Mouse (Mus musculus) heart, embryonic 10.5 days (tissue): ENCODE measurements around the gene Tsks. TPM values are rescaled to one million over a fixed set of nuclear protein-coding genes. Genes with fewer than 3 reads are reported as not detected.

Experiments used
- DNase-seq: peaks from one replicate; pipeline ENCODE4 v3.0.0-alpha.2; 2017; ENCODE audit warnings: low spot score
- H3K27ac ChIP-seq: fragments of 300-500 bp; sonication (generic); 2 replicates; pipeline ENCODE4 v1.5.1; 2016; ENCODE audit warnings: mild to moderate bottlenecking
- H3K27me3 ChIP-seq: fragments of 300-500 bp; sonication (generic); 2 replicates; pipeline ENCODE4 v1.6.1; 2016; ENCODE audit warnings: mild to moderate bottlenecking; ENCODE audit not compliant: poor library complexity, insufficient read depth, severe bottlenecking
- H3K36me3 ChIP-seq: fragments of 300-500 bp; sonication (generic); 2 replicates; pipeline ENCODE4 v1.6.1; 2016; ENCODE audit warnings: mild to moderate bottlenecking, moderate library complexity
- H3K4me1 ChIP-seq: fragments of 300-500 bp; sonication (generic); 2 replicates; pipeline ENCODE4 v1.6.1; 2016; ENCODE audit warnings: mild to moderate bottlenecking
- H3K4me3 ChIP-seq: fragments of 300-500 bp; sonication (generic); 2 replicates; pipeline ENCODE4 v1.5.1; 2016; ENCODE audit warnings: mild to moderate bottlenecking, moderate library complexity
- H3K9me3 ChIP-seq: fragments of 300-500 bp; sonication (generic); 2 replicates; pipeline ENCODE4 v1.6.1; 2016; ENCODE audit warnings: mild to moderate bottlenecking, moderate library complexity
- WGBS: fragments of 180-500 bp; shearing (Covaris S2); methylation state at CpG from one replicate; pipeline ENCODE4 v1.1.7; 2016; 5-methylcytosine and 5-hydroxymethylcytosine counted together
- polyA plus RNA-seq: library from polyadenylated mRNA; unstranded; fragments of >200 nt; fragmentation: Nextera tagmentation; extraction: Ambion mirVana; gene quantifications from 2 replicates; pipeline ENCODE4 v1.2.1, GENCODE M21; 2016

Gene Tsks
- 0.25 TPM in 1 of 2 replicates, not detected in the other for polyA plus RNA-seq

DNA sequence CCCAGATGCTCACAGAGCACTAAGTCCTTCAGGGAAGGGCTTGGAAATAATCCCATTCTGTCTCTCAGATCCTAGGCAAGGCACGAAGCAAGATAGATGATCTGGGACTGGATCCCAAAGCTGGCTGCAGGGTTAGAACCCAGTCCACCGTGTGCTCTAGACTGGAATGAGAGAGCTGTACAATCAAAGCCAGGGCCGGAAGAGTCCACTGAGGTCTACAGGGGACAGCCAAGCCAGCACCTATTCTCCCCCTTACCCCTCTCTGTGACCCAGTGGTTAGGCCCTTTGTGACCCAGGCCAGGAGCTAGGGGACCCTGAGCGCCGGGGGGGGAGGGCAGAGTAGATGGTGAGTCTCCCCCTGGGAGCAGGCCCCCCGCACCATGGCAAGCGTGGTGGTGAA lies at the start of gene Tsks:
TSS of gene Tsks (plus strand) at position 301 of the 400 bp plus-strand sequence.
- DNase-seq = no peak
- H3K4me3 ChIP-seq = no peak within 1 kb of the TSS
- no peaks in the 10 kb centered on the region for H3K36me3 ChIP-seq
- H3K4me1 ChIP-seq = no peaks in the 10 kb centered on the region
- H3K27ac ChIP-seq = no peak within 1 kb of the TSS
- no peaks in the 10 kb centered on the region for H3K9me3 ChIP-seq
- H3K27me3 ChIP-seq = peaks cover 5% of the 10 kb centered on the region; the same call in 1 of the 2 replicates
- 79% methylated on average over 7 of the region's 7 CpGs for WGBS

- 84% methylated on average over 3 of the region's 3 CpGs for WGBS
- H3K27ac ChIP-seq = no peak overlapping the region
- no peaks in the 10 kb centered on the region for H3K27me3 ChIP-seq
- peaks cover 22% of the 10 kb centered on the region for H3K36me3 ChIP-seq
- H3K4me1 ChIP-seq = peaks cover 45% of the 10 kb centered on the region
- H3K4me3 ChIP-seq = no peak overlapping the region
- DNase-seq = no peak
- H3K9me3 ChIP-seq = no peaks in the 10 kb centered on the region
Observed at GRCm38 (mm10) chr7:44894175-44894574, 48.8 kb upstream of the Tsks start.

DNA sequence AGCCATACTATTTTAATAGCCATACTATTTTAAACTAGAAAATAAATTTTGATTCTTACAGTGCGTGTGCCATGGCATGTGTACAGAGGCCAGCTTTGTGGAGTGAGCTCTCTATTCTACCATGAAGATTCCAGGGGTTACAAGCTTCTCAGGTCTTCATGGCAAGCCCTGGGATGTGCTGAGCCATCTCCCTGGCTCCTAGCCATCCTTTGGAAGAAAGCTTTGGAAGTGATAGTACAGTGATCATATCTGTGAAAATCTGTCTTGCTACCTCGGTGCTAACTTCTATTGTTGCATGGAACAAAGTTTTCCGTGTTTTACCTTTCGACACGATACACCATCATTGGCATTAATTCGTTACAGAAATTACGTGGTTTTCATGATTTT lies 47.8 kb upstream of the Tsks start:
- 75% methylated on average over 7 of the region's 7 CpGs for WGBS
- H3K36me3 ChIP-seq = peaks cover 26% of the 10 kb centered on the region
- peak overlapping the region; percentile 89; the same call in 1 of the 2 replicates for H3K27ac ChIP-seq
- H3K9me3 ChIP-seq = no peaks in the 10 kb centered on the region
- no peaks in the 10 kb centered on the region for H3K27me3 ChIP-seq
- H3K4me3 ChIP-seq = peak overlapping the region; percentile 68
- H3K4me1 ChIP-seq = peaks cover 48% of the 10 kb centered on the region
- DNase-seq = no peak

DNA sequence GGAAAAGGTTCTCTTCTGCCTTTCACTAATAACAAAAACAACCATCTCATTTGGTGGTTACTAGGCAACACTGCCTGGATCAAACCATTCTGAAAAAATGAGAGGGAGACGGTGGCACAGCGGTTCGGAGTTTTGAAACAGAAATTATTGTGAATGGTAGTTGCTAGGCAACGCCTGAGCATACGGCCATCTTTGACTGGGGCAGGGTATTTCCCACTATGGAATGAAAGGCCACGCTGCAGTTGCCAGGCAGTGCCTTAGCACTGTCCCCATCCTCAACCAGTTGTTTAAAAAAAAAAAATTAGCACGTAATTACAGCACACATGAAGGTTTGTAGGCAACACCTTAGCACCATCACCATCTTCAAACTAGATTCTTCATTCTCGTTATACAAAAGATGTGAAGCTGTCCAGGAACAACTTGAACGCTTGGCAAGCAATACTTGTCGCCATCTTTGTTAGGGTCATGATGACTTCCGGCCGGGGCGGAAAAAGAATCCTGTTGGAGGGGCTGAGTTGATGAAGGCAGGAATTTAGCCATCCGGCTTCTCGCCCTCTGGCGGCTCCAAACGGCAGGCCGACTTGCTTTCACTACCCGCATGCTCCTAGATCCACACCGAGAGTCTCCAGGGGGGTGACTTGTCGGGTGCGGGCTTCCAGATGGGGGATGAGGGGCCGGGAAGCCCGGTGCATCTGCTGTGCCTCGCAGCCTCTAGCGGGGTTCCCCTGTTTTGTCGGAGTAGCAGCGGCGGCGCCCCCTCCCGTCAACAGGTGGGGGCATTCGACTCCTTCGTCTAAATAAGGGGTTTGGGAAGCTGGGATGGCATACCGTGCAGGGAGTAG lies 47.2 kb upstream of the Tsks start, which contains the start of gene Fuz:
TSS of gene Fuz (plus strand) at position 487 of the 842 bp plus-strand sequence.
- H3K9me3 ChIP-seq = no peaks in the 10 kb centered on the region
- H3K27me3 ChIP-seq = no peaks in the 10 kb centered on the region
- H3K36me3 ChIP-seq = peaks cover 26% of the 10 kb centered on the region
- H3K4me1 ChIP-seq = peaks cover 49% of the 10 kb centered on the region
- H3K27ac ChIP-seq = peak within 1 kb of the TSS; percentile 89
- 2% methylated on average over 34 of the region's 34 CpGs for WGBS
- H3K4me3 ChIP-seq = peak within 1 kb of the TSS; percentile 68
- peak; percentile 96 for DNase-seq

DNA sequence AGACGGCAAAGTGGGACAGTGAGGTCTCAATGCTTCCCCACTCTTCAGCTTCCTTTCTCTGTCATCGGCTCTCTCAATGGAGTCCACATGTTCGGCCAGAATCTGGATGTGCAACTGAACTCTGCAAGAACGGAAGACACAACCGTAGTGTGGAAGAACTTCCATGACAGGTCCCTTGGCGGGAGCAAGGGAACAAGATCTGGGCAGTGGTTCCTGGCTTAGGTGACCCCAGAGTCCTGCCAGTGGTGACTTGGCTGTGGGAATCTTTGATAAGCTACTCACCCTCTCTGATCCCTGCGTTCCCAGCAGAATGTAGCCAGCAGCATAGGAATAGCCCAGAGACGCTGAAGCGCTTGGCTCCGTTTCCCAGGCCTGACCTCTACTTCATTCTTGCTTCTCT lies 46.5 kb upstream of the Tsks start:
- Histone ChIP-seq H3K36me3 (peaks cover 30% of the 10 kb centered on the region), H3K27me3 (no peaks in the 10 kb centered on the region), H3K9me3 (no peaks in the 10 kb centered on the region), H3K4me3 (peak overlapping the region; percentile 68), H3K27ac (peak overlapping the region; percentile 89), H3K4me1 (peaks cover 49% of the 10 kb centered on the region)
- 47% methylated on average over 10 of the region's 10 CpGs for WGBS
- no peak for DNase-seq

DNA sequence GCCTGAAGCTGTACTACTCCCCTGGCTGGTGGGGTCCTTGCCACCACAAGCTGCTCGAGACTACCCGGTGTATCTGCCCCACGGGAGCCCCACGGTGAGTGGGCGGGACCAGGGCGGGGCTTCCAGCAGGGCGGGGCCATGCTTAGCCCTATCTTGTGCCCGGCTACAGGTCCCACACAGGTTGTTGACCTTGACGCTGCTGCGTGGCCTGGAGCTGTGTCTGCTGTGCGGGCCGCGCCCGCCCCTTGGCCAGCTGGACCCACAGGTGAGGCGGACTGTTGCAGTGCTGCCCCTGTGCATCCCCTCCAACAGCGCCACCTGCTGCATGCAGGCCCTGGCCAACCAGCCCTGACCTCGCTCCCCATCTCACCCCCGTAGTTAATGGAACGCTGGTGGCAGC lies 44.4 kb upstream of the Tsks start:
- no peaks in the 10 kb centered on the region for H3K9me3 ChIP-seq
- peak overlapping the region; percentile 30; the same call in 1 of the 2 replicates for H3K4me3 ChIP-seq
- H3K27ac ChIP-seq = peak overlapping the region; percentile 62; the same call in 1 of the 2 replicates

DNA sequence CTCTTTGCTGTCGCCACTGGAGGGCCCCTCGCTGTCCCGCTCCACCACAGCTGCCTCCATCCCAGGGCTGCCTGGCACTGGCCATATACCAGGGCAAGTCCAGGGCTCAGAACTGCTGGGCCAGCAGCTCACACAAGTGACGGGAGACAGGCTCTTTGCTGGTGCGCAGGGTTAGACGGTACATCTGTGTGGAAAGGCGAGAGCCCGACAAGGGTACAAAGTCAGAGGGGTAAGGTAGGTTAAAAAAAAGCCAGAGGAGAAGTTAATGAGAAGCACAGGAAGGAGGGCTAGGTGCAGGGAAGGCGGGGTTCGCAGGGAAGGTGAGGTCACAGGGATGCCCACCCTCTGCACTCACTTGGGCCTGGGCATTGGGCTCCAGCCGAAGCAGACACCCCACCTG lies 42.4 kb upstream of the Tsks start:
- Histone ChIP-seq H3K27ac (0 out of 2 replicates have a peak overlapping the region, but pooled peaks have one; percentile 17), H3K36me3 (peaks cover 71% of the 10 kb centered on the region)
- 84% methylated on average over 11 of the region's 11 CpGs for WGBS

More for the DNA sequence above, 44.4 kb upstream of the Tsks start:
- Histone ChIP-seq H3K4me1 (peaks cover 54% of the 10 kb centered on the region), H3K27me3 (no peaks in the 10 kb centered on the region), H3K36me3 (peaks cover 51% of the 10 kb centered on the region)
- 35% methylated on average over 19 of the region's 19 CpGs for WGBS
- no peak for DNase-seq

GRCm38 (mm10) chr7:44901230-44901722 lies 41.7 kb upstream of the Tsks start:
- H3K27me3 ChIP-seq = no peaks in the 10 kb centered on the region
- H3K4me3 ChIP-seq = peak overlapping the region; percentile 52
- DNase-seq = peak; percentile 91
- H3K9me3 ChIP-seq = no peaks in the 10 kb centered on the region
- peaks cover 56% of the 10 kb centered on the region for H3K4me1 ChIP-seq
- H3K27ac ChIP-seq = peak overlapping the region; percentile 67; the same call in 1 of the 2 replicates
- H3K36me3 ChIP-seq = peaks cover 77% of the 10 kb centered on the region
- WGBS = 19% methylated on average over 21 of the region's 21 CpGs

More for the DNA sequence above, 42.4 kb upstream of the Tsks start:
- Histone ChIP-seq H3K4me1 (peaks cover 58% of the 10 kb centered on the region), H3K9me3 (no peaks in the 10 kb centered on the region), H3K4me3 (peak overlapping the region; percentile 52; the same call in 1 of the 2 replicates), H3K27me3 (no peaks in the 10 kb centered on the region)
- no peak for DNase-seq

GRCm38 (mm10) chr7:44905430-44905829 lies 37.6 kb upstream of the Tsks start:
- DNase-seq = no peak
- 91% methylated on average over 20 of the region's 20 CpGs for WGBS
- Histone ChIP-seq H3K4me1 (peaks cover 23% of the 10 kb centered on the region), H3K9me3 (no peaks in the 10 kb centered on the region), H3K27ac (no peak overlapping the region), H3K27me3 (no peaks in the 10 kb centered on the region), H3K4me3 (no peak overlapping the region), H3K36me3 (peaks cover 98% of the 10 kb centered on the region)

GRCm38 (mm10) chr7:44908706-44909476 lies 34.1 kb upstream of the Tsks start:
- 83% methylated on average over 15 of the region's 15 CpGs for whole genome bisulfite sequencing
- Histone ChIP-seq H3K9me3 (no peaks in the 10 kb centered on the region), H3K36me3 (peaks cover 98% of the 10 kb centered on the region), H3K27me3 (no peaks in the 10 kb centered on the region), H3K27ac (no peak overlapping the region), H3K4me3 (no peak overlapping the region), H3K4me1 (peaks cover 1% of the 10 kb centered on the region)
- DNase-seq = no peak

DNA sequence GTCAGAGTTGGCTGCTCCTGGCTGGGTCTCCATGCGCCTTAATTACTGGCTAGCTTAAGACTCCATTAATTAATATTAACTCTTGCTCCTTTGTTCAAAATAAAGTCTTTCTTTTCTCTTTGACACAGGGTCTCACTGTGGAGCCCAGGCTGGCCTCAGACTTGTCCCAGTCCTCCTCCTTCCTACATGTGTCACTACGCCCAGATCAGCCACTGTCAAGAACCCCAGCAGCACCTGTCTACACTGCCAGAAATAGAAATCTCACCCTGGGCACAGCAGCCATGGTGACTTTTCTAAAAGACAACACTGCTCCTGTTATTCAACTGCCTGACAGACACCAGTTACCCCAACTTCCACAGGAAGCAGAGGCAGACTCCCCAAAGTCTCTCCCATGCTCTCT lies 28.6 kb upstream of the Tsks start:
- Histone ChIP-seq H3K4me1 (peaks cover 33% of the 10 kb centered on the region), H3K4me3 (no peak overlapping the region), H3K9me3 (no peaks in the 10 kb centered on the region), H3K27ac (no peak overlapping the region), H3K27me3 (no peaks in the 10 kb centered on the region), H3K36me3 (peaks cover 69% of the 10 kb centered on the region)
- no peak for DNase-seq
- 77% methylated on average over 2 of the region's 2 CpGs for WGBS

DNA sequence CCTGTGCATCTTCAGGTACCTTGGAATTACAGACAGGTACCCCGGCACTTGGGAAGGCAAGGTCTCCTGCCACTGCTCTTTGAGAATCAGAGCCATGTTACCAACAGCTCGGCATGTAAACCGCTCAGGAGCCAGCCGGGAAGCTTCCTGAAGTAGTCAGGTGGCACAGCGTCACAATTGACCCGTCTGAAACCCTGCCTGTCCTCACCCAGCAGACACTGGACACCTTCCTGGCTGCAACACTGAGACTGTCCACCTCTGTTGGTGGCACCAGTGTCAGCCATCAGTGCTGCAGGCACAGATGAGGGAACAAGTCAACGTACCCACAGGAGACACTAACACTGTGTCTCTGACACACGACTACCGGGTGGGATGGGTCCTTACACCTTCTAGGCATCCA lies 27.7 kb upstream of the Tsks start:
- Histone ChIP-seq H3K27ac (no peak overlapping the region), H3K4me1 (peaks cover 33% of the 10 kb centered on the region), H3K9me3 (no peaks in the 10 kb centered on the region), H3K27me3 (no peaks in the 10 kb centered on the region), H3K4me3 (no peak overlapping the region), H3K36me3 (peaks cover 66% of the 10 kb centered on the region)
- WGBS = 94% methylated on average over 9 of the region's 9 CpGs
- DNase-seq = no peak
